Mouse (Mus musculus) left cerebral cortex, postnatal 36 days (tissue): ENCODE data around the gene Kcnb1. TPM values are rescaled to one million over a fixed set of nuclear protein-coding genes. Genes with fewer than 3 reads are reported as not detected.

Experiments used
- DNase-seq, 2 experiments: peaks; one replicate each; pipeline ENCODE4 v3.0.0; 2021 to 2022; ENCODE audit warnings: low spot score in 2 of 2, mixed read lengths in 1 of 2
- intact Hi-C: fragments of 180-260 bp; cut with DNase I; formaldehyde crosslinking; loops from one replicate; pipeline ENCODE4 v1.15.1; 2025
- total RNA-seq, 2 experiments: library from RNA; stranded (reverse); gene quantifications; 2 replicates each; pipeline ENCODE4 v1.2.3; 2021

Kcnb1 gene
- total RNA-seq, 2 experiments from 2014 or later = 217 to 219 TPM

DNA sequence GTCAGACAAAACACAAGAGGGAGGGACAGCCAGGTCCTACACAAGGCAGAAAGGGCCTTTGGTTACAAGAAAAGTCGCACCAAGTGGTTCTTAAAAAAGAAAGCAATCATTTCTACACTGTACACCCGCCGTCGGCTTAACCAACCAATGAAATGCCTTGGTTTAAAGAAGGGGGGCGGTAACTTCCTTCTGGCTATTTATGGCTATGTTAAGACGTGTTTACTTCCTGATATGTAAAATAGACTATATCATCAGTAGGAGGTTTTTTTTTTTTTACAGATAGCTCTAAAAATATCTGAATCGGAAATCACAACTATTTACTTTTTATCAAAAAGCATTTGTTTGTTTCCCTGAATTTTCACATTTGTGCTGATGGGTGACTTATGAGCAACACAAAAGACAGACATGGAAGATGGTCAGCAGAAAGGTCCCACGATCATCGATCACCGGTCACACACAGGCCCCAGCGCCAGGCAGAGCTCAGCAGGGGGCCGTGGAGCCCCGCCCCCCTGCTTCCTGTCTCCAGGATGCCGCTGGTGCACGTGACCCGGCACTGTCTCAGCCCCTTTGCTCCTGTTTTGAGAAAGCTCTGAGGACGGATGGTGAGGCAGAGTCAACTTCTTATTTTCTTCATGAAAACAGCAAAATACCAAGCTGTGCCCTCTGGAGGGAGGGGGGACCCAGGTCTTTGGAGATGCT lies 88.1 kb downstream of the Kcnb1 start:
- DNase-seq = no peak

DNA sequence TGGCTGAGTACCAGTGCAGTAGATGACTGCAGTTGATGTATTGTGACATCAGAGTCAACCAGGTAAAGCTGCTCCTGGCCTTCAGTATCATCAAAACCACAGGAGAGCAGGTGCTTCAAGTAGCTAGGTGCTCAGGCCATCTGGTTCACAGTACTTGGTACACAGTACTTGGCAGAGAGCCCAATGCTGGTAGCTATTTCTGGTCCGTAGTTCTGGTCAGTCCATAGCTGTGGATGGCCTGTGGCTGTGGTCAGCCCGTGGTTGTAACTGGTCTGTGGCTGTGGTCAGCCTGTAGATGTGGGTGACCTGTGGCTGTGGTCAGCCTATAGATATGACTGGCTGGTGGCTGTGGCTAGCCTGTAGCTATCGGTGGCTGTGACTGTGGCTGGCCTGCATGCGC lies 95.3 kb downstream of the Kcnb1 start:
- no peak for DNase-seq
- intact Hi-C loops = no loop called here

More for the DNA sequence above, 88.1 kb downstream of the Kcnb1 start:
- intact Hi-C loops = no loop called here

DNA sequence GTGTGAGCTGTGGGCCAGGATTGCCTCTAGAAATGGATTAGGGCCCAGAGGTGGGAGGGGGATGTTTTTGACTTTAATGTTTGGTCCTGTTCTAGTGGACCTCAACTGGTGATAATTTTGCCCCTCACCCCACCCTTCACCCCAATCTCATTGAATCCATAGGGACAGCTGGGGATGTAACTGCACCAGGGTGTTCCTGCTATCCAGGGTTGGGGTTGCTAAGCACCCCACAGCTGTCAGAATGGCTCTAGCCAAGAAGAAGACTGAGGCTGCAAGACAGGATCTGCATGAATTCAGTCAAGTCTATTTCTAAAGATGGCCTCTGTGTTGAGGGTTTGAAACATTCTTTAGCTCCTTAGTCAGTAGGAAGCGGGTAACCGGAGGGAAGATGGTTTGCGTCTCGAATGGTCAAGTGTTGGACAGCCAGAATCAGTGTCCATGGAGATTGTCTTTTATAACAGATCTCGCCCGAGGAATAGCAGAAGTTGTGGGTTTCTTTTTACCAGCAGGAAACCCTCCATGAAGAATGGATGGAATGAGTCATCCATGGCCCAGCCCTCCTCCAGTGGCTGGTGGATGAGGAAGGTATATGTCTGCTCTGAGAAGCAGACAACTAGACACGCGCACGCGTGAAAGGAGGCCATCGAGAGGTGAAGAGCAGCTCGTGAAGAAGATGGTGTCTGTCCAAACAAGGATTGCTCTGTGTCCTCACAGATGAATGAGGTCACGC lies 96.6 kb downstream of the Kcnb1 start:
- intact Hi-C loops = no loop called here
- DNase-seq = no peak

DNA sequence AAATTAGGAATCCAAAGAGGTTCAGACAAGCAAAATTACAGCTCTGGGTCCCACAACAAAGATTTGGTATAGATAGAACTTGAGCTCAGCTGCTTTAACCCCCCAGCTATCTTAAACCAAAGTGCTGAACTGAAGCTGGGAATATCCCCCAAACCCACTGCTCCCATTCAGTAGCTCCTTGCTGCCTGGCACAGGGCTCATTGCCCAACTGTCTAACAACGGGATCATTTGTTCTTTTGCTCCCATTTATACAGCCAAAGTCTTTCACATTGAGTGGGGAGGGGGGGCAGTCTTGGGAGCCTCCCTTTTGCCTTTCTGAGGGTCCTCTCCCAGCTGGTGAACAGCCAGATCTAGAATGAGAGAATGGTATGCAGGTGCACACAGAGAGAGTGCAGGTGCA lies 99.7 kb downstream of the Kcnb1 start:
- intact Hi-C loops = no loop called here
- no peak for DNase-seq

DNA sequence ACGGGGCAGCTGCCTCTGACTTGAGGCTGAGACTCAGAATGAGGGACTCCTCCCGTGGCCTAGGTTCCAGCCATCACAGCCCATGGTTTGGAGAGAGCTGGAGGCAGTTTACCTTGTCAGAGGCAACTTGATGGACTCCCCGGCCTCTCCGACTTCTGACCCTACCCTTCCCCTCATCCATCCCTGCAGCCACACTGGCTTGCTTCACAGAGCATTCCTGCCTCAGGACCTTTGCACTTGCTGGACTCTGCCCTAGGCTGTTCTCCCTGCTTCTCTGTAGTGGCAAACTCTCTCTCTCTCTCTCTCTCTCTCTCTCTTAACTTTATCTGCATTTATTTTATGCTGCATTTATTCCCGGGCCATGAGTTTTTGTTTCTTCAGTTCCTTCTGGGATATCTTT lies 103.1 kb downstream of the Kcnb1 start:
- no peak for DNase-seq
- intact Hi-C loops = no loop called here

DNA sequence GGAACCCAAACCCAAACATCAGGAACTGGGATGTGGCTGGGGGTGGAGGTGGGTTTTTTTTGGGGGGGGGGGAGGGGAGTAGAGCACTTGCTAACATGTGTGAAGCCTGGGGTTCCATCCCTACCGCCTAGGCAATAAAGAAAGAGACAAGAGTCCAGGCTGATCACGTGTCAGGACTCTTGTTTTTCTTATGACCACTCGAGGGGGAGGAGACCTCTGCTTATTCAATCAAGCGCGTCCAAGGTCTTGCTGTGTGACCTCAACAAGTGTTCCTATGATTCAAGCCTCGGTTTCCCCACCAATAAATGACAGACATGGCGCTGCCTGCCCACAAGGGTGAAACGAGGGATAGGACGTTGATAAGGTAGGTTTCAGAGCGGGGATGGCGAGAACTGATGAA lies 103.9 kb downstream of the Kcnb1 start:
- intact Hi-C loops = no loop called here
- DNase-seq = no peak

DNA sequence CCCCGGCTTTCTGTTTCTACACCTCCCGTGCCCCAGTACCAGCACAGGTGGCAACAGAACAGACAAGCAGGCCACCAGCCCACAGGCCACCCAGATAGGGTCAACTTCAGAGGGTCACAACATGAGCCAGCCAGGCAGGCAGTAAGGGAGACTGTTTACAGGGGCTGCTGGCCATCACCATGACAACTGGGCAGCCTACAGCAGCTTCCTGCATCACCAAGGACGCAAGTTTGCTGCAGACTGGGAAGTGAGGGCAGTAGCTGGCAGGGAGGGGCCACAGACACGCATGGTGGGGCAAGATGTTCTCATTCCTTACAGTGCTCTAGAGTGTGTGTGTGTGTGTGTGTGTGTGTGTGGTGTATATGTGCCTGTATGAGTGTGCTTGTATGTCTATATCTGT lies 108.3 kb downstream of the Kcnb1 start:
- intact Hi-C loops = no loop called here
- no peak for DNase-seq

DNA sequence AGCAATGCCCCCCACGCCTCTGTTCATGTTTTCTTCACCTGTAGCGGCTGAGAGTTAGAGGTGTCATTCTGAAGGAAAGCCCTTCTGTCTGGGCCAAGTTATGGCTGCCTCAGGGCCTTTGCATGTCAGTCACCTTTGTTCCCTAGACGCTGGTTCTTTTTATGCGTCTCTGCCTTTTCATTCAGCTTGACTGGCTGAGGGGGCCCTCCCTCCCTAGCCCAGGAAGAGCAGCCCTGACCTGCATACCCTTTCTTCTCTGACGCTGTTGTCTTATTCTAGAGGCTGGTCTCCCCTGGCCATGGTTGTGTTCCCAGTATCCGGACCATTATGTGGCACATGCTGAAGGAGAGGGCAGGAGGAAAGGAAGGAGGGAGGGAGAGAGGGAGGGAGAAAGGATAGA lies 108.8 kb downstream of the Kcnb1 start:
- intact Hi-C loops = no loop called here
- no peak for DNase-seq

DNA sequence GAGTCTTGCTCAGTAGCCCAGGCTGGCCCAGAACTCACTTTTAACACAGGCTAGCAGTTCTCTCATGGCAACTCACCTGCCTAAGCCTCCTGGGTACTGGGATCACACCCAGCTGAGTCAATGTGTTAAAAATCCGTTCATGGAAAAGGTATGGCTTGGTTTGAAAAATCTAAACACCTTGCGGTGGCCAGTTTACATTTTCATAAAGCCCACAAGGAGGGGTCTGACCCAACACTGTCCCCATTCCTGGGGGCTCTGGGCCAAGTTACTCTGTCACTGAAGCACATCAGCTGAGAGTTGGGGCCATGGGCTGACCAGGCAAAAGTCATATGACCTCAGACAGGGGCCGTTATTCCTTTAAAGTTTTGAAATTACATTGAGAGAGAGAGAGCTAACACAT lies 109.6 kb downstream of the Kcnb1 start:
- intact Hi-C loops = no loop called here
- DNase-seq = no peak

DNA sequence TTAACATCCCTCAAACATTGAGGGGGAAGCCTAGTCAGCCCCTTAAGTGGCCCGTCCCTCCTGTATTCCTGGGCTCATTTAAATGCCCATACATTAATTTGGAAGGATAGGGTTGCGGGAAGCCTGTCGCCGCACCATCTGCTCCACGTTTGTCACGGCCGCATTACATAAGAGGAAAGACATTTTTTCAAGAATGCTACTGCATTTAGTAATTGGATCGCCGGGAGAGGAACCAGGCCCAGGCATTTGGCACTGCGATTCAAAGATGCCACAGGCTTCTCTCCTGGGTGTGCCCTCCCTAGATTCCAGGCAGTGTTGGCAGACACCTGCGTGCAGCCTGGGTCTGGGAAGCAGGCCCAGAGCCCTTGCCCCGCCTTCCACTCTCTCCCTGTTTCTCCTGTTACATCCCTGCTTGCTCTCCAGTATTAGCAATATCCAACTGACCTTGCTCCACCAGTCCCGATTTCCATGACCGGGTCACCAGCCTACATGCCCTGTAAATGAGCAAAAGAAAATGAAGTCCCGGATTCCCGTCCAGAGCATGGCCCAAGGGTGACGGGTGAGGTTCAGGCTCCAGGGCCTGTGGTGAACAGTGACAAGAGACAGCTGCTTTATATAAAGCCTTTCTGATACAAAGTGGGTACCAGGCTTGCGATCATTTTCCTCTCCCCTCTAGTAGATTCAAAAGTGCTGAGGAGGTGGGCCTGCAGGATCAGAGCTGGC lies 110.3 kb downstream of the Kcnb1 start:
- intact Hi-C loops = no loop called here
- DNase-seq = peak; percentile 83 to 86

DNA sequence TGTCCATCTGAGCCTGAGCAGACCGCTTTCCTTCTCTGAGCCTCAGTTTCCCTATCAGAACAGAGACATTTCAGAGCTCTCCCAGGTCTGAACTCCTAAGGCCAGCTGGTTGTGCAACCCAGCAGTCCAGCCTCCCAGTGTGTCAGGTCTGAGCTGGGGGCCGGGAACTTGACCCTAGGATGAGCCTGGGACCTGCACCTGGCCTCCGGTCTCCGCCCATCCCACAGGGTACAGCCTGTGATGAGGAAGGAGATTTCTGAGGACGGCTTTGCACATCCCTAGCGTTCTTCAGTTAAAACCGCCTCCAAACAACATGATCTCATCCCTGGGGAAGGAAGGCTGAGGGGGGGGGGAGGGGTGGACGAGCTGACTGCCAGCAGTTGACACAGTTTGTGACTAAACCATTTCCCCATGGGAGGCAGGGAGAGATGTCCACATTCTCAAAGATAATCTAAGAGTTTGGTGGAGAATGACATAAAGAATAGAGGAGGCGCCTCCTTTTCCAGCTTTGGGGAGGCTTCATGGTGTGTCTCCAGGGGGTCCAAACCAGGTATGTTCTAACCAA lies 110.9 kb downstream of the Kcnb1 start:
- intact Hi-C loops = no loop called here

DNA sequence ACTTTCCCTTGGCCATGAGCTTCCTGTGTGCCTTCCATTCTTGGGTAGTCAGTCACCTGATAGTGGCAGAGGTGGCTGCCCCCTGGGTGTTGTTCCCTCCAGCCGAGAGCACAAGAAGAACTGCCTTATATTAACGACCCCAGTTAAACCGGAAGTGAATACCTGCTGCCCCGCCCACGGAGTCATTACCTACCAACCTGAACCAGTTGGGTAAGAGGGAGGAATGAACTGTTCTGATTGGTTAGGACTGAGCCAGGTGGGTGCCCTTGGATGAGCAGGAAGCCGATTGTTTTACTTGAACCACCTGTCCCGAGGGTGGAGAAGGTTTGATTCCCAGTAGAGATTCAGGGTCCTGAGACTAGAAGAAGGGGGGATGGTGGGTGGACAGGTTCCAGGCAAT lies 111.5 kb downstream of the Kcnb1 start:
- intact Hi-C loops = no loop called here
- DNase-seq = no peak

More for the DNA sequence above, 110.9 kb downstream of the Kcnb1 start:
- DNase-seq = peak; percentile 51 to 65

DNA sequence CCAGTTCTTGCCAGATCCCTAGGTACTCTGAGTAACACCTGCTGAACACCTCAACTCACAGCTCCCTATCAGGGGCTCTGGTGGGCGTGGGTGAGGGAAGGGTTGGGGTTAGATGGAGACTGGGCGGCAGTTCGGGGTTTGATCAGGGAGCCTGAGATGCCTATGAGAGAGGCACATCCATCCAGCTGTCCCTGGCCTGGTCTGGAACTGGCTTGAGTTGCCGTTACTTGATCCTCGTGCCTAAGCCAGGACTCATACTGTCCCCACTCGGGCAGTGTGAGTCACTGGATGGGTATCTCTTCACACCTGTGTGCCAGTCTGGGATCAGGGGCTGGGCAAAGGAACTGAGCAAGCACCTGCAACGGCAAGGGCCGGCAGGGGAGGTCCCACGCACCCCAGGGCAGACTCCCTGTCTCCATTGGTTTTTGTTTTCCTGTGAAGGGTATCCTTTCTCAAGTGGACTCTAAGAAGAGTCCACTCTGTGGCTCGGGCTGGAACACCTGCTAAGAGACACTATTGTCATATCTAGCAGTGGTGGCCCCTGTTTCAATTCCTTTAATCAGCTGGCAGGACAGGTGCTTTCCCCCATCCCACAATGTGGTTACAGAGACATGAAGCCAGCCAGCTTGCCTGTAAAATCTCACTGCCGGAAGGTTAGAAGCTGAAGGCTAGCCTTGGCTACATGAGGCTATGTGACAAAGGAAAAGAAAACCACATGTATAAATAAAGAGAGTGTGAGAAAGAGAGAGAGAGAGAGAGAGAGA lies 112.6 kb downstream of the Kcnb1 start:
- intact Hi-C loops = no loop called here
- DNase-seq = no peak

DNA sequence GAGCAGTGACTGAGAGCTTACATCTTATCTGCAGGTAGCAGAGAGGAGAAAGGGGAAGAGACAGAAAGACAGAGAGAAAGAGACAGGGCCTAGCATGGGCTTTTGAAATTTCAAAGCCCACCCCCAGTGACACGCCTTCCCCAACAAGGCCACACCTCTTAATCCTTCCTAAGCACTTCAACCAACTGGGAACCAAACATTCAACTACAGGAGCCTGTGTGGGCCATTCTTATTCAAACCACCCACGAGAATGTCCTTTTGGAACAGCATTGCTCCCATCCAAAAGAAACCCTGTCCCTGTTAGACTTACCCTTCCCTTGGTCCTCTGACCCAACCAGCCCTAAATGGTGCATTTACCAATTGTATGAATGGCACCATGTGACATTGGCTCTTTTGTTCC lies 113.2 kb downstream of the Kcnb1 start:
- intact Hi-C loops = no loop called here
- no peak for DNase-seq

DNA sequence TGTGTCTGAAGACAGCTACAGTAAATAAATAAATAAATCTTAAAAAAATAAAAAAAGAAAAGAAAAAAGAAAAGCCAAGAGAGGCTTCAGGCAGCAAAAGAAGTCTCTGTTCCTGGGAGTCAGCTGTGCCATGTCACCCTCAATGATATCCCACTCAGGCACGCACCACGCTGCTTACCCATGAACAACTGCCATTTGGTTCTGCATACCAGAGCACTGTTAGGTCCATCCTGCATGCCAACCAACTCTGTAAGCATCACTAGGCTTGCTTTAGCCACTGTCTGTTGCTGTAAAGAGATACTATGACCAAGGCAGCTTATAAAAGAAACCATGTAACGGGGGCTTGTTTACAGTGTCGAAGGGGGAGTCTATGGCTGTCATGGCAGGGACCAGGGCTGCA lies 113.6 kb downstream of the Kcnb1 start:
- DNase-seq = no peak
- intact Hi-C loops = no loop called here

DNA sequence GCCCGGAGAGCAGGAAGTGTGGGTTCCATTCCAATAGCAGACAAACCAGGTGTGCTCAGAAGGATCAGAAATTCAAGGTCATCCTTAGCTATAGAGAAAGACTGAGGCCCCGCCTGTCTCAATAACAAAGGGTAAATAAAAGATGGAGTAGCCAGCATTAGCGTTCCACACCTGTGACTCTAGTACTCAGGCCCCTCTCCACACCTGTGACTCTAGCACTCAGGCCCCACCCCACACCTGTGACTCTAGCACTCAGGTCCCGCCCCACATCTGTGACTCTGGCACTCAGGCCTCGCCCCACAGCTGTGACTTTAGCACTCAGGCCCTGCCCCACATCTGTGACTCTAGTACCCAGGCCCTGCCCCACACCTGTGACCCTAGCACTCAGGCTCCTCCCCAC lies 115.4 kb downstream of the Kcnb1 start:
- DNase-seq = no peak
- intact Hi-C loops = loop anchor here (5.0 kb wide), 1 partner anchor 128 kb away; no protein-coding TSS in a partner anchor

DNA sequence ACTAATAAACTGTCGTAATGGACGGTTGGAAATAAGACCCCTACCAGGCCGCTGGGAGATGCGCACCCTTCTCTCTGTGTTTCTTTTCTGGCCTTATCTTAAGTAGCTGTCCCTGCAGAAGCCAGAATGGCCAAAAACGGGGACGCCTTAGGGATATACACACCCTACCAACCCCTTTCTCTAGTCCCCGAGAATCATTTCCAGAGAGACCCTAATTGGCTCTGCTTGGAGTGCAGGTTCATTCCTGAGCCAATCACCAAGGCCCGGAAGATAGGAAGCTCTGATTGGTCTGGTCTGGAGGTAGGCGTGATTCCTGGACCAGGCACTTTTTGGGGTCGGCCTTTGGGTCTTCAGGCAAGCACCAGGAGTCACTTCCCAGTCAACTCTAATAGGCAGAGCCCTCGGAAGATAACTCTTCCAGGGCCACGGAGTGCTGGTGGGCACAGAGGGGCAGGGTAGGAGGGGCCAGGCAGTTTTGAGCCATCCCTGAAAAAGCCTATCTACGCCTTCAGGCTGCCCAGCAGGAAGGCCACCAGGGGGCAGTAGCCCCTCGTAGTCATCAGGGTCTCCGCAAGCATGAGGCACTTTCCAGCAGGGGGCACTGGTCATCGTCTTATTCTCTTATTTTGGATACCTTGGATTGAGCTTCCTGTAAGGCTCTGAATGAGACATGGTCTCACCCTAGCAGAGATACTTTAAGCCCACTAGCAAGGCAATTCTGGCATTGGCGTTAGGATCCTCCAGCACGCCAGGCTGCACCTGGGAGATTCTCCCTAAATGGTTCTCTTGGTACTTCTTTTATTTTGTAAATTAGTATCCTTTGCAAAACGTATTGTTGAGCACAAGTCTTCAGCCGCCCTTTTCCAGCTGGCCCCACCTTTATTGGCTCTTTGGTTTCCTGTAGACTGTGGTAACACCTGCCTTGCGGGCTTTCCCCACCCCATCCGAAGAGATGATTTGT lies 118.0 kb downstream of the Kcnb1 start:
- intact Hi-C loops = loop anchor here (1.0 to 5.0 kb wide), 4 partner anchors 39 to 207 kb away; no protein-coding TSS in a partner anchor
- DNase-seq = peak; percentile 95

DNA sequence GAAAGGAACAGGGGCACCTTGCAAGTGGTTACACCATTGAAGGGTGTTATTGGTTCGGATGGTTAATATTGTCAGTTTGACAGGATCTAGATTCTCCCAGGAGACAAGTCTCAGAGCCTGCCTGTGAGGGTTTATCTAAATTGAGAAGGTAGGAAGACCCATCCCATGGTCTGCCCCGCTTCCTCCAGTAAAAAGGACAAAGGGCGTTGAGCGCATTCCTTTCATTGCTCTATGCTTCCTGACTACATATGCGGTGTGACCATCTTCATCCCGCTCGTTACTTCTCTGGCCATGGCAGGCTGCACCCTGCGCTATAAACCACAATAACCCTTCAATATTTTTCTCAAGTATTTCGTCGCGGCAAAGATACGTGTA lies 118.7 kb downstream of the Kcnb1 start:
- intact Hi-C loops = loop anchor here (5.0 kb wide), 1 partner anchor 131 kb away; no protein-coding TSS in a partner anchor
- DNase-seq = no peak
